Mouse (Mus musculus) erythroblast, adult 5-6 weeks (primary cell): ENCODE results near the gene Tuft1. TPM values are rescaled to one million over a fixed set of nuclear protein-coding genes. Genes with fewer than 3 reads are reported as not detected.
"Not testable (repeated sequence)": the region's sequence is repeated elsewhere in the genome, so short reads cannot be mapped to it uniquely, and the experiment has no call there.

Experiments used
- ATAC-seq: replicated peaks from 2 replicates; pipeline ENCODE4 v1.8.0; 2016; ENCODE audit warnings: moderate number of reproducible peaks, mild to moderate bottlenecking, moderate TSS enrichment, inconsistent platforms; ENCODE audit not compliant: poor library complexity, low FRiP score, severe bottlenecking
- total RNA-seq, 2 experiments: library from RNA; stranded (forward) in 1 of 2; stranded (reverse) in 1 of 2; fragments of 150-400 nt in 1 of 2; fragments of 200-764, 138-1000 nt in 1 of 2; gene quantifications; 2 replicates each; pipeline versions ENCODE4 v1.2.3 to v1.2.4; 2015 to 2017; ENCODE audit warnings: low replicate concordance in 2 of 2

Tuft1 gene
- total RNA-seq (2015; ENCODE audit: low replicate concordance) (0.77 and 2.5 TPM in 2 replicates), total RNA-seq (2017; ENCODE audit: low replicate concordance) (4.5 and 10.5 TPM in 2 replicates)

GRCm38 (mm10) chr3:94658740-94659095, at the start of gene Tuft1:
Gene Tuft1 (minus strand): TSS chr3:94658872.
- peak; percentile 91 for ATAC-seq

GRCm38 (mm10) chr3:94703364-94703763, 44.7 kb upstream of the Tuft1 start:
- ATAC-seq, result peak; percentile 78

- peak; percentile 20 for ATAC-seq
Observed at GRCm38 (mm10) chr3:94702856-94703255, 44.2 kb upstream of the Tuft1 start.

- ATAC-seq, result peak; percentile 92
Observed at GRCm38 (mm10) chr3:94702163-94702810, 43.6 kb upstream of the Tuft1 start.

- ATAC-seq, result 0 out of 2 replicates have a peak, but pooled peaks have one; percentile 18
Observed at GRCm38 (mm10) chr3:94696257-94696656, 37.6 kb upstream of the Tuft1 start.

GRCm38 (mm10) chr3:94695591-94695990, 36.9 kb upstream of the Tuft1 start:
- not testable (repeated sequence) for ATAC-seq

GRCm38 (mm10) chr3:94693874-94694273, 35.2 kb upstream of the Tuft1 start:
- 0 out of 2 replicates have a peak, but pooled peaks have one; percentile 39 for ATAC-seq

- ATAC-seq, result no peak; the same call in 1 of the 2 replicates
Observed at GRCm38 (mm10) chr3:94693329-94693825, 34.7 kb upstream of the Tuft1 start, which contains the start of gene Selenbp2. Gene Selenbp2 (plus strand): TSS chr3:94693556.

GRCm38 (mm10) chr3:94691694-94692093, 33.0 kb upstream of the Tuft1 start:
- ATAC-seq, result not testable (repeated sequence)

GRCm38 (mm10) chr3:94690616-94691247, 32.1 kb upstream of the Tuft1 start:
- ATAC-seq, result no peak

GRCm38 (mm10) chr3:94690162-94690561, 31.5 kb upstream of the Tuft1 start:
- ATAC-seq, result not testable (repeated sequence)

GRCm38 (mm10) chr3:94689195-94689594, 30.5 kb upstream of the Tuft1 start:
- ATAC-seq, result not testable (repeated sequence)

- not testable (repeated sequence) for ATAC-seq
Observed at GRCm38 (mm10) chr3:94688698-94689097, 30.0 kb upstream of the Tuft1 start.

GRCm38 (mm10) chr3:94685989-94686772, 27.5 kb upstream of the Tuft1 start:
- ATAC-seq, result peak; percentile 71

GRCm38 (mm10) chr3:94683646-94684045, 25.0 kb upstream of the Tuft1 start:
- ATAC-seq, result no peak

GRCm38 (mm10) chr3:94680783-94681182, 22.1 kb upstream of the Tuft1 start:
- no peak for ATAC-seq

GRCm38 (mm10) chr3:94680032-94680431, 21.4 kb upstream of the Tuft1 start:
- not testable (repeated sequence) for ATAC-seq

- no peak for ATAC-seq
Observed at GRCm38 (mm10) chr3:94679351-94679841, 20.7 kb upstream of the Tuft1 start.

GRCm38 (mm10) chr3:94675101-94675500, 16.4 kb upstream of the Tuft1 start:
- ATAC-seq, result not testable (repeated sequence)

- peak; percentile 72 for ATAC-seq
Observed at GRCm38 (mm10) chr3:94665896-94666295, 7.2 kb upstream of the Tuft1 start.
